Mouse (Mus musculus): Measurements from ENCODE around the gene Myl6b.

- no peak for TF ChIP-seq CTCF (IDR thresholded peaks at IDR 0.05; ENCODE audit: low read depth, low read length)
- TF ChIP-seq TAL1 (conservative IDR thresholded peaks at IDR 0.05; ENCODE audit: low read depth, low read length): no peak
- no peak for TF ChIP-seq GATA1 (IDR thresholded peaks at IDR 0.05; ENCODE audit: borderline replicate concordance, low read length)
Observed at GRCm38 (mm10) chr10:128457676-128458075, 40.8 kb downstream of the Myl6b start.
